Mouse (Mus musculus) brain, adult 2 months (tissue): ENCODE data around the gene Tex13a.

Experiments used
- DNase-seq: peaks from one replicate; pipeline ENCODE4 v3.0.0; 2011; ENCODE audit warnings: low read depth, low spot score

Tex13a gene

GRCm38 (mm10) chrX:138209480-138209879, at the start of gene Tex13a:
Gene Tex13a, minus strand, starts transcription at chrX:138209580.
- no peak for DNase-seq

GRCm38 (mm10) chrX:138234626-138235025, 25.2 kb upstream of the Tex13a start:
- DNase-seq = no peak

GRCm38 (mm10) chrX:138170146-138170545, 39.2 kb downstream of the Tex13a start:
- peak; percentile 50 for DNase-seq
